Mouse (Mus musculus) gastrocnemius, adult 2 months (tissue): ENCODE measurements around the gene Pnkd. TPM values are rescaled to one million over a fixed set of nuclear protein-coding genes. Genes with fewer than 3 reads are reported as not detected.
A peak's percentile ranks its signal among the peaks of the same experiment; 100 is the strongest.

Source experiments
- DNase-seq: peaks from one replicate; pipeline ENCODE4 v3.0.0; 2022
- H3K27ac ChIP-seq: fragments of 200-600 bp; 2 replicates; pipeline ENCODE4 v1.8.1; 2022; ENCODE audit warnings: mild to moderate bottlenecking
- H3K4me3 ChIP-seq: fragments of 200-600 bp; 2 replicates; pipeline ENCODE4 v1.8.1; 2022; ENCODE audit warnings: mild to moderate bottlenecking, moderate library complexity
- CTCF ChIP-seq: fragments of 200-600 bp; IDR thresholded peaks from 2 replicates; pipeline ENCODE4 v1.8.1; 2022; ENCODE audit warnings: antibody characterized with exemption, mild to moderate bottlenecking, moderate library complexity
- intact Hi-C: fragments of 180-260 bp; cut with DNase I; formaldehyde crosslinking; loops from one replicate; pipeline ENCODE4 v1.15.1; 2025
- total RNA-seq, 2 experiments: library from RNA; stranded (reverse); gene quantifications; 2 replicates each; pipeline ENCODE4 v1.2.3; 2021

Pnkd gene
- total RNA-seq, 2 experiments from 2014 or later = 45.4 to 70.5 TPM

GRCm38 (mm10) chr1:74303509-74304338 lies 19.0 kb downstream of the Pnkd start:
- intact Hi-C loops = no loop called here
- Histone ChIP-seq H3K27ac (peak overlapping the region; percentile 97), H3K4me3 (peak overlapping the region; percentile 97)
- peak; percentile 93 for DNase-seq
- peak; percentile 22; the same call in 1 of the 2 replicates for TF ChIP-seq CTCF

GRCm38 (mm10) chr1:74304339-74304790 lies 19.6 kb downstream of the Pnkd start:
- no peak for TF ChIP-seq CTCF
- Histone ChIP-seq H3K4me3 (peak overlapping the region; percentile 97), H3K27ac (peak overlapping the region; percentile 97)
- intact Hi-C loops = no loop called here
- DNase-seq = peak; percentile 58

GRCm38 (mm10) chr1:74304946-74305345 lies 20.2 kb downstream of the Pnkd start:
- intact Hi-C loops = no loop called here
- DNase-seq = no peak
- no peak for TF ChIP-seq CTCF
- H3K4me3 ChIP-seq = no peak overlapping the region
- H3K27ac ChIP-seq = peak overlapping the region; percentile 97; the same call in 1 of the 2 replicates

DNA sequence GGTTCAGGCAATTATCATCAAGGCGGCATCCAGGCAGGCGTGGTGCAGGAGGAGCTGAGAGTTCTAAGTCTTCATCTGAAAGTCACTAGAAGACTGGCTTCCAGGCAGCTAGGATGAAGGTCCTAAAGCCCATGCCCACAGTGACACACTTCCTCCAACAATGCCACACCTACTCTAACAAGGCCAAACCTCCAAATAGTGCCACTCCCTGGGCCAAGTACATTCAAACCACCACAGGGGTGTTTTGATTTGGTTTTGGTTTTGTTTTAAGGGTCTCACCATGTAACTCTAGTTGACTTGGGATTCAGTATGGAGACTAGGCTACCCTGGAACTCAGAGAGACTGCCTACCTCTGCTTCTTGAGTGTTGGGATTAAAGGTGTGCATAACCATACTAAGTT lies 20.8 kb downstream of the Pnkd start, which contains the start of gene Tmbim1:
Tmbim1 (minus strand) TSS at position 101 of the 400 bp plus-strand sequence.
- intact Hi-C loops = no loop called here
- no peak for DNase-seq
- H3K4me3 ChIP-seq = peak within 1 kb of the TSS; percentile 97
- TF ChIP-seq CTCF = no peak
- peak within 1 kb of the TSS; percentile 97 for H3K27ac ChIP-seq

DNA sequence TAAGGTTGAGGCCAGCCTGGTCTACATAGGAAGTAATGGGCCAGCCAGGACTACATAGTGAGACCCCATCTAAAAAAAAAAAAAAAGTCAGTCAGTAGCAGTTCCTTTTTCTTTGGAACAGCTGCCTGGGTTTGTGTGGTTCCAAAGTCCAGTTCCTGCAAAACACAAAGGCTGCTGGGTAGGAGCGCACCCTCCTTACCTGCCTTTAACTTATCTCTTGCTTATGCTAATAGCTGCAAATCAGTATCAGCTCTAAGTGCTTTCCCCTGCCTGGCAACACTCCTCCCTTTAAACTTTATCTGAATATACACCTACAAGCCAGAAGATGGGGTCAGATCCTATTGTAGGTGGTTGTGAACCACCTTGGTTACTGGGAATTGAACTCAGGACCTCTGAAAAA lies 22.4 kb downstream of the Pnkd start:
- DNase-seq = no peak
- no peak overlapping the region for H3K4me3 ChIP-seq
- no peak overlapping the region for H3K27ac ChIP-seq
- intact Hi-C loops = no loop called here
- no peak for TF ChIP-seq CTCF

DNA sequence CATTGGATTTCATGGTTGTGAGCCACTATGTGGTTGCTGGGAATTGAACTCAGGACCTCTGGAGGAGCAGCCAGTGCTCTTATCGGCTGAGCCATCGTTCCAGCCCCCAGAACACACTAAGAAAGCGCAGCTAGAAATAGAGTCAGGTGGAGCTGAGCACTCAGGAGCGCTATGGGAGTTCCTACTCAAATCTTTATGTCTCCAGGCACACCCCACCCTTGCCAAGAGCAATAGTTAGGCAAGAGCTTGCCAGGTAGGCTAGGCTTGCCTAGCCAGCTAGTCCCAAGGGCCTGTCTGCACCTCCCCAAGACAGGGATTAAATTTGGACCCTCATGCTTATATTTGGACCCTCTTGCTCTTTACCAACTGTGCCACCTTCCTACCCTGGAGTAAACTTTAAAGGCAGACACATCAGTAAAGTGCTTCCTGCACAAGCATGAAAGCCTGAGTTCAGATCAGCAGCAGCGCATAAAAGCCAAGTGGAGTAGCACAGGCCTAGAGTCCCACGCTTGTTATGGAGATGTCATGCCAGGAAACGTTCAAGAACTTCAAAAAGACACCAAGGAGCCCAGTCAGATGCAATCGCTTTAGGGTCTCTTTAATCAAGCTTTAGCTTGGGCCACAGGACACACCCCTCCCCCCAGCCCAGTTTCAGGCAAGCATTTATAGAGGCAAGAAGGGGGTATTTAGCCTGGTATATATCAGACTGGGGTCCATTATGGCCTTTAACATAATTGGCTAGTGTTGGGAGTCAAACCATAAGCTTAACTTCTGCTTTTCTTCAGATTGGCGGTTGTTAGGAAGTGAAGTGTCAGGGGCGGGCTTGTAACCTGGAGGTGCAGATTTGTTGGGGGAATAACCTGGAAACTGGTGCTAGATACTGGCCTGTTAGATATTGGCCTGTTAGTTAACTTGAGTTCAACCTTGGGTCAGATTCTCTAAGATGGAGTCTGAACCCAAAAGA lies 23.6 kb downstream of the Pnkd start:
- no peak for DNase-seq
- Histone ChIP-seq H3K4me3 (no peak overlapping the region), H3K27ac (no peak overlapping the region)
- TF ChIP-seq CTCF = no peak
- intact Hi-C loops = no loop called here

DNA sequence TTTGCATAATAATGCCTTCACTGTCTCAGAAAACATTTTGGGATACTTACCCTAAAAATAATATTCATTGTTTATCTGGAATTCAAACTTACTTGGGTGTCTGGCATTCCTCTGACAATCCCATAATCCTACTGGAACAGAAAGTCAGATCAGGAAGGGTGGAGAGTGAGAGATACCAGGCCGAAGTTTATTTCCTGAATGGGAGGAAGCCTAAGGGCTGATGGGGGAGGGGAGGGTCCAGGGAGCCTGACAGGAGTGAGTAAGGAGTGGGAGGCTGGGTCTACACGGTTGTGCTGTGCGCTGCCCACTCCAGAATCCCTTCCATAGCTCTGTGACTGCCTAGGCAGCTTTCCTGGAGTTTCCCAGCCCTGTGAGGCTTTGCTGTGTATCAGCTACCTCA lies 25.0 kb downstream of the Pnkd start:
- H3K27ac ChIP-seq = peak overlapping the region; percentile 43; the same call in 1 of the 2 replicates
- no peak for DNase-seq
- TF ChIP-seq CTCF = no peak
- intact Hi-C loops = no loop called here
- no peak overlapping the region for H3K4me3 ChIP-seq

DNA sequence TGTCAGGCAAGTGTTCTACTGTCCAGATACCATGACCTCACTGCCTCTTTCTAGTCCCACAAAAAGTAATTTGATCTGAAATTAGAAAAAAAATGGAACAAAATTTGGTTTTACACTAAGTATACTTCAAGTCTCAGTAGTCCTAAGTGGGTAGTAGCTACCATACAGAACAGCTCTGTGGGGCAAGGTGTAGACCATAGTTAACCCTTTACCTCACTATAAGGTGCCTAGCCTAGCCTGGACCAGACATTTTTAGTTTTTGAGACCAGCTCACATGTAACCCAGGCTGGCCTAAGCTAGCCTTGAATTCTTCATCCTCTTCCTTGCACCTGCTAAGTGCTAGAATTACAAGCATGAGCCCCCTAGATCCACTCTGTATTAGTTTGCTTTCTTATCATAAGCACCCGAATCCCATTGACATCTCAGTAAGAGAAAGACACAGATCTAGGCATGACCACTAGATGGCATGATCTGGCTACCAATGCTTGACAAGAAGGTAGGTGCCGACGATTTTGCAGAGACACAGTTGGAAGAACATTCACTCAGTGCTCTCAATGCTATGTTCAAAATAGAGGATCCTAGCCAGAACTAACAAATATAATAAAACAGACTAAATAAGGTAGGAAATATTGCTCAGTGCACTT lies 28.4 kb downstream of the Pnkd start:
- H3K4me3 ChIP-seq = no peak overlapping the region
- intact Hi-C loops = loop anchor here (1.0 to 2.0 kb wide), 2 partner anchors 49 to 140 kb away; partner anchors contain the start of gene Catip
- peak; percentile 94; the same call in 1 of the 2 replicates for TF ChIP-seq CTCF
- peak; percentile 48 for DNase-seq
- no peak overlapping the region for H3K27ac ChIP-seq

DNA sequence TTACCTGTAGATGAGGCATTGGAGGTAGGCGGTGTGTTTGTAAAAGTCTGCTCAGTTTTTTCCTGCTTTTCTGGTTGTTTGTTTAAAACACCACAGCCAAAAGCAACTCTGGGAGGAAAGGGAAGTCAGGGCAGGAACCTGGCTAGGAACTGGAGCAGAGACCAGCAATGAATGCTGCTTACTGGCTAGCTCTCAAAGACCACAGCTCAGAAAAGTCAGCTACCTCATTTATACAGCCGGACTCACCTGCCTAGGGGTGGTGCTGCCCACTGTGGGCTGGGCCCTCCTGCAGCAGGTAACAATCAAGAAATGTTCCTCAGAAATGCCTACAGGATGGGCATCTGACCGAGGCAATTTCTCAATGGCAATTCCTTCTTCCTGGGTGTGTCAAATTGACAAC lies 30.1 kb downstream of the Pnkd start:
- intact Hi-C loops = no loop called here
- H3K27ac ChIP-seq = peak overlapping the region; percentile 63
- DNase-seq = no peak
- TF ChIP-seq CTCF = no peak
- H3K4me3 ChIP-seq = no peak overlapping the region

- no peak for DNase-seq
- no peak overlapping the region for H3K4me3 ChIP-seq
- H3K27ac ChIP-seq = no peak overlapping the region
- no peak for TF ChIP-seq CTCF
- intact Hi-C loops = no loop called here
Measured at GRCm38 (mm10) chr1:74316114-74316827, 31.5 kb downstream of the Pnkd start.

- Histone ChIP-seq H3K27ac (no peak overlapping the region), H3K4me3 (no peak overlapping the region)
- no peak for TF ChIP-seq CTCF
- intact Hi-C loops = no loop called here
- no peak for DNase-seq
Measured at GRCm38 (mm10) chr1:74318711-74319110, 34.0 kb downstream of the Pnkd start.

DNA sequence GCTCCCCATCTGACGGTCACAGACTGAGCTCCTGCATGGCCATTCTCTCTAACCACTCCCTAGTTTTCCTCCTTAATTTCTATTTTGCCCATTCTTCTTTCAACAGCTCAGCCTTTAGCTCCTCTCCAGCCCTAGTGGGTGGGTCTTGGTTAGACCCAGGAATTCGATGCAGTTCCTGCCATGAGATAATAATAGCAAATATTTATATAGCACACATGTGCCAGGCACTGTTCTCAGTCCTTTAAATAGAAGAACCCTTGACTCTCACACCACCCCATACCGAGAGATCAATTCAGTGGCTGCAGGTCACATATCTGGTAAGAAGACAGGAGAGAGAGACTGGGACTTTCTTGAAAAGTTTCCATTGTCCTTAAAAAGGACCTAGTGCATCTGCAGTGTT lies 36.7 kb downstream of the Pnkd start:
- Histone ChIP-seq H3K4me3 (no peak overlapping the region), H3K27ac (no peak overlapping the region)
- no peak for TF ChIP-seq CTCF
- no peak for DNase-seq
- intact Hi-C loops = no loop called here
